In genomic region chr17:26137751-26138130, GRCm38 (mm10) we compare ENCODE assay signal across 8 mouse cellular contexts. TPM values are rescaled to one million over a fixed set of nuclear protein-coding genes. Genes with fewer than 3 reads are reported as not detected.
DNase-seq lines count a peak whose midpoint lies in the region; ATAC-seq and TF ChIP-seq lines count a peak whose summit lies in the region.

No protein-coding gene starts in this region.

- H3K4me3 ChIP-seq in thymus, adult 2 months (ENCODE audit: control insufficient read depth, insufficient read depth, low read length) = no peak overlapping the region; the same call in 1 of the 2 replicates
- peak overlapping the region; percentile 78 for H3K4me3 ChIP-seq in liver, embryonic 13.5 days (replicated peaks)

- ATAC-seq in liver, embryonic 13.5 days (ENCODE audit: low read depth) = no peak

- peak; percentile 42 for DNase-seq in cerebellum, adult 9-10 months
- DNase-seq in cerebellum, postnatal 14 days = no peak
- no peak for DNase-seq in thymus, adult 2 months
- DNase-seq in thymus, postnatal 36 days = no peak
- DNase-seq in liver, embryonic 13.5 days = no peak
- no peak for DNase-seq in urinary bladder, postnatal 4 days (ENCODE audit: low spot score in 2 of 2)
- no peak for DNase-seq in adipocyte (ENCODE audit: low spot score)
- DNase-seq in urinary bladder, postnatal 14 days (ENCODE audit: low spot score) = no peak

- H3K27ac ChIP-seq in thymus, adult 2 months (ENCODE audit: control insufficient read depth, insufficient read depth, low read length) = peak overlapping the region; percentile 30; the same call in 1 of the 2 replicates
- H3K27ac ChIP-seq in liver, embryonic 13.5 days = peak overlapping the region; percentile 88

- peak overlapping the region; percentile 95 for H3K9ac ChIP-seq in liver, embryonic 13.5 days

- peaks cover 2% of the 10 kb centered on the region; the same call in 1 of the 2 replicates for H3K36me3 ChIP-seq in thymus, adult 2 months (ENCODE audit: control insufficient read depth, insufficient read depth, low read length)
- peaks cover 5% of the 10 kb centered on the region for H3K36me3 ChIP-seq in liver, embryonic 13.5 days

- no peaks in the 10 kb centered on the region for H3K27me3 ChIP-seq in thymus, adult 2 months (ENCODE audit: control insufficient read depth, insufficient read depth, low read length)
- H3K27me3 ChIP-seq in liver, embryonic 13.5 days = no peaks in the 10 kb centered on the region

- no peak for TF ChIP-seq CTCF in thymus, adult 2 months (IDR thresholded peaks at IDR 0.05; ENCODE audit: borderline replicate concordance, control insufficient read depth, extremely low read depth, insufficient read depth, low read length, poor library complexity)

- peak overlapping the region; percentile 93 for H3K4me2 ChIP-seq in liver, embryonic 13.5 days

- TF ChIP-seq POLR2A in thymus, adult 2 months (IDR thresholded peaks at IDR 0.05; ENCODE audit: control insufficient read depth, extremely low read depth, insufficient read depth, low read length, poor library complexity) = no peak

- WGBS in thymus, adult 2 months = 74% methylated on average over 2 of the region's 2 CpGs
- 66% methylated on average over 2 of the region's 2 CpGs for WGBS in liver, embryonic 13.5 days (ENCODE audit: insufficient replicate concordance)

- H3K4me1 ChIP-seq in thymus, adult 2 months (replicated peaks; ENCODE audit: control insufficient read depth, insufficient read depth, low read length) = peaks cover 10% of the 10 kb centered on the region
- H3K4me1 ChIP-seq in liver, embryonic 13.5 days (replicated peaks) = peaks cover 36% of the 10 kb centered on the region

- H3K9me3 ChIP-seq in liver, embryonic 13.5 days (replicated peaks) = no peaks in the 10 kb centered on the region

RNA-seq across cellular contexts. Expression of gene Axin1, which starts 0.7 kb away (rescaled TPM):
- 38.0 and 40.1 TPM in 2 replicates for polyA plus RNA-seq in thymus, adult 2 months (2012; rRNA removed)
- 2.9 and 3.7 TPM in 2 replicates for polyA plus RNA-seq in liver, embryonic 13.5 days (2015; fragmentation: Nextera tagmentation; extraction: Ambion mirVana)

RNA-seq across cellular contexts. Expression of gene Mrpl28, which starts 14.4 kb away (rescaled TPM):
- 80.0 and 82.6 TPM in 2 replicates for polyA plus RNA-seq in thymus, adult 2 months (2012; rRNA removed)
- polyA plus RNA-seq in liver, embryonic 13.5 days (2015; fragmentation: Nextera tagmentation; extraction: Ambion mirVana) = 148 and 156 TPM in 2 replicates

RNA-seq across cellular contexts. Expression of gene Tmem8, which starts 24.6 kb away (rescaled TPM):
- polyA plus RNA-seq in thymus, adult 2 months (2012; rRNA removed) = 38.2 and 43.2 TPM in 2 replicates
- 1.3 and 1.7 TPM in 2 replicates for polyA plus RNA-seq in liver, embryonic 13.5 days (2015; fragmentation: Nextera tagmentation; extraction: Ambion mirVana)

RNA-seq across cellular contexts. Expression of gene Nme4, which starts 42.3 kb away (rescaled TPM):
- polyA plus RNA-seq in thymus, adult 2 months (2012; rRNA removed) = 30.9 and 33.1 TPM in 2 replicates
- 56.2 and 58.8 TPM in 2 replicates for polyA plus RNA-seq in liver, embryonic 13.5 days (2015; fragmentation: Nextera tagmentation; extraction: Ambion mirVana)

RNA-seq across cellular contexts. Expression of gene Decr2, which starts 47.6 kb away (rescaled TPM):
- polyA plus RNA-seq in thymus, adult 2 months (2012; rRNA removed) = 10.0 and 11.5 TPM in 2 replicates
- 11.1 and 13.8 TPM in 2 replicates for polyA plus RNA-seq in liver, embryonic 13.5 days (2015; fragmentation: Nextera tagmentation; extraction: Ambion mirVana)

Comparison
In these comparisons a context has a peak if more than half of its experiments do, and no peak if none do; other contexts are left out.
1. RNA of gene Tmem8, which starts 24.6 kb away (polyA plus RNA-seq): 38.2 to 43.2 TPM in thymus, adult 2 months; 1.3 to 1.7 TPM in liver, embryonic 13.5 days; every median in the first group is over 10 times any median in the second.